Mouse (Mus musculus): ENCODE results near the gene Gm20388. TPM values are rescaled to one million over a fixed set of nuclear protein-coding genes. Genes with fewer than 3 reads are reported as not detected.

Gm20388 gene
- polyA plus RNA-seq, 1 experiment: 28.1 TPM

GRCm38 (mm10) chr8:122525004-122525403 is 2614.4 kb downstream of the Gm20388 start:
- TF ChIP-seq CTCF (IDR thresholded peaks at IDR 0.05; ENCODE audit: low read depth, low read length) (no peak), EP300 (IDR thresholded peaks at IDR 0.05; ENCODE audit: insufficient read depth, low read depth, low read length) (0 out of 2 replicates have a peak, but pooled peaks have one; percentile 43)
- Histone ChIP-seq H3K27me3 (ENCODE audit: control insufficient read depth, insufficient read depth, low read length, poor library complexity, severe bottlenecking) (no peaks in the 10 kb centered on the region), H3K9me3 (replicated peaks; ENCODE audit: control insufficient read depth, insufficient read depth, low read length, poor library complexity, severe bottlenecking) (no peaks in the 10 kb centered on the region), H3K4me3 (ENCODE audit: low read depth, low read length) (no peak overlapping the region), H3K4me1 (ENCODE audit: control insufficient read depth, insufficient read depth, low read length) (peaks cover 23% of the 10 kb centered on the region), H3K36me3 (ENCODE audit: control insufficient read depth, insufficient read depth, low read length, poor library complexity, severe bottlenecking) (no peaks in the 10 kb centered on the region), H3K27ac (ENCODE audit: insufficient read depth, low read length) (peak overlapping the region; percentile 97), H3K9ac (ENCODE audit: low read depth, poor library complexity, severe bottlenecking) (peak overlapping the region; percentile 71)

DNA sequence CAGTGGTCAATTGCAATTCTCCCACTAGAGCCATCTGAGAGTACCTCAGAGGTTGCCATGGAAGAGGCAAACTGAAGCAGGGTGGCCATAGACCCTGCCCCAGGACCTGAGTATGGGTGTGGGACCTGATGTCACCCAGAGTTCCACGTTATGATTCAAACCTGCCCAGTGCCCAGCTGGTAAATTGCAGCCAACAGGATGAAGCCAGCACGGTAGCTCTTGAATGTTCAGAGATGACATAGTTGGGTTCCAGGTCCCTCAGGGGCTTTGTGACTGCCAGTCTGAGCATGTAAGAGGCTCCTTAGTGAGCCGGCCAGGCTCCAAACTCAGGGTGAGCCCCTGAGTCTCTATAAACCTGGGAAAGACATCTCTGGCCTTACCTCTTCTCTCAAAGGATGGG is 2615.4 kb downstream of the Gm20388 start:
- H3K9ac ChIP-seq (ENCODE audit: low read depth, poor library complexity, severe bottlenecking): peak overlapping the region; percentile 71
- peak overlapping the region; percentile 97 for H3K27ac ChIP-seq (ENCODE audit: insufficient read depth, low read length)
- no peak overlapping the region for H3K4me3 ChIP-seq (ENCODE audit: low read depth, low read length)
- no peaks in the 10 kb centered on the region for H3K27me3 ChIP-seq (ENCODE audit: control insufficient read depth, insufficient read depth, low read length, poor library complexity, severe bottlenecking)
- H3K36me3 ChIP-seq (ENCODE audit: control insufficient read depth, insufficient read depth, low read length, poor library complexity, severe bottlenecking): no peaks in the 10 kb centered on the region
- TF ChIP-seq POLR2A (IDR thresholded peaks at IDR 0.05; ENCODE audit: insufficient read depth, low read length): no peak
- no peak for TF ChIP-seq CTCF (IDR thresholded peaks at IDR 0.05; ENCODE audit: low read depth, low read length)
- TF ChIP-seq EP300 (IDR thresholded peaks at IDR 0.05; ENCODE audit: insufficient read depth, low read depth, low read length): no peak
- peaks cover 18% of the 10 kb centered on the region for H3K4me1 ChIP-seq (ENCODE audit: control insufficient read depth, insufficient read depth, low read length)
- no peaks in the 10 kb centered on the region for H3K9me3 ChIP-seq (replicated peaks; ENCODE audit: control insufficient read depth, insufficient read depth, low read length, poor library complexity, severe bottlenecking)

- 0 out of 2 replicates have a peak overlapping the region, but pooled peaks have one; percentile 71 for H3K9ac ChIP-seq (ENCODE audit: low read depth, poor library complexity, severe bottlenecking)
- H3K27ac ChIP-seq (ENCODE audit: insufficient read depth, low read length): peak overlapping the region; percentile 97
- TF ChIP-seq EP300 (IDR thresholded peaks at IDR 0.05; ENCODE audit: insufficient read depth, low read depth, low read length) (no peak), POLR2A (IDR thresholded peaks at IDR 0.05; ENCODE audit: insufficient read depth, low read length) (no peak)
- no peaks in the 10 kb centered on the region for H3K27me3 ChIP-seq (ENCODE audit: control insufficient read depth, insufficient read depth, low read length, poor library complexity, severe bottlenecking)
- no peaks in the 10 kb centered on the region for H3K9me3 ChIP-seq (replicated peaks; ENCODE audit: control insufficient read depth, insufficient read depth, low read length, poor library complexity, severe bottlenecking)
- no peak overlapping the region for H3K4me3 ChIP-seq (ENCODE audit: low read depth, low read length)
- H3K4me1 ChIP-seq (ENCODE audit: control insufficient read depth, insufficient read depth, low read length): peaks cover 18% of the 10 kb centered on the region
- no peaks in the 10 kb centered on the region for H3K36me3 ChIP-seq (ENCODE audit: control insufficient read depth, insufficient read depth, low read length, poor library complexity, severe bottlenecking)
These were observed 2616.0 kb downstream of the Gm20388 start for GRCm38 (mm10) chr8:122526526-122527170.

DNA sequence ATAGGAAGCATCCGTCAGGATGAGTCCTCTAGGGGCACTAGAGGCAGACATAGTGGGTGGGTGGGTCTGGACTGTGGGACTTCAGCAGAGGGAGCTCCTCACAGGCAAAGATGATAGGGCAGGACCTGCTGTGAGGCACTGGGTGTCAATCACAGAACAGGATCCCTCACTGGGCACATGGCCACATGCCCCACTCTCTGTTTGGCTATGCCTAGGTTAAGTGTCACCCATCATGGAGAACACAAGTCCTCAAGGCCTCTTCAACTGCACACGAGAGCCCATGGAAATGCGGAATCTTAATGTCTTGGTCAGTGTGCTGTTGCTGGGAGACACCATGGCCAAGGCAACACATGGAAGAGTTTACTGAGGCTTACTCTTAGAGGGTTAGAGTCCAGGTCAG is 2617.3 kb downstream of the Gm20388 start:
- TF ChIP-seq CTCF (IDR thresholded peaks at IDR 0.05; ENCODE audit: low read depth, low read length) (no peak), EP300 (IDR thresholded peaks at IDR 0.05; ENCODE audit: insufficient read depth, low read depth, low read length) (no peak), POLR2A (IDR thresholded peaks at IDR 0.05; ENCODE audit: insufficient read depth, low read length) (no peak)
- H3K4me3 ChIP-seq (ENCODE audit: low read depth, low read length): no peak overlapping the region
- no peaks in the 10 kb centered on the region for H3K9me3 ChIP-seq (replicated peaks; ENCODE audit: control insufficient read depth, insufficient read depth, low read length, poor library complexity, severe bottlenecking)
- no peak overlapping the region for H3K27ac ChIP-seq (ENCODE audit: insufficient read depth, low read length)
- H3K9ac ChIP-seq (ENCODE audit: low read depth, poor library complexity, severe bottlenecking): no peak overlapping the region
- H3K27me3 ChIP-seq (ENCODE audit: control insufficient read depth, insufficient read depth, low read length, poor library complexity, severe bottlenecking): no peaks in the 10 kb centered on the region
- no peaks in the 10 kb centered on the region for H3K36me3 ChIP-seq (ENCODE audit: control insufficient read depth, insufficient read depth, low read length, poor library complexity, severe bottlenecking)
- H3K4me1 ChIP-seq (ENCODE audit: control insufficient read depth, insufficient read depth, low read length): peaks cover 18% of the 10 kb centered on the region

- H3K27ac ChIP-seq (ENCODE audit: insufficient read depth, low read length): no peak overlapping the region
- H3K4me1 ChIP-seq (ENCODE audit: control insufficient read depth, insufficient read depth, low read length): peaks cover 18% of the 10 kb centered on the region
- H3K9me3 ChIP-seq (replicated peaks; ENCODE audit: control insufficient read depth, insufficient read depth, low read length, poor library complexity, severe bottlenecking): no peaks in the 10 kb centered on the region
- H3K27me3 ChIP-seq (ENCODE audit: control insufficient read depth, insufficient read depth, low read length, poor library complexity, severe bottlenecking): no peaks in the 10 kb centered on the region
- H3K9ac ChIP-seq (ENCODE audit: low read depth, poor library complexity, severe bottlenecking): no peak overlapping the region
- H3K36me3 ChIP-seq (ENCODE audit: control insufficient read depth, insufficient read depth, low read length, poor library complexity, severe bottlenecking): no peaks in the 10 kb centered on the region
- TF ChIP-seq POLR2A (IDR thresholded peaks at IDR 0.05; ENCODE audit: insufficient read depth, low read length) (no peak), EP300 (IDR thresholded peaks at IDR 0.05; ENCODE audit: insufficient read depth, low read depth, low read length) (no peak), CTCF (IDR thresholded peaks at IDR 0.05; ENCODE audit: low read depth, low read length) (no peak)
- H3K4me3 ChIP-seq (ENCODE audit: low read depth, low read length): no peak overlapping the region
These were observed 2618.5 kb downstream of the Gm20388 start for GRCm38 (mm10) chr8:122529159-122529558.

DNA sequence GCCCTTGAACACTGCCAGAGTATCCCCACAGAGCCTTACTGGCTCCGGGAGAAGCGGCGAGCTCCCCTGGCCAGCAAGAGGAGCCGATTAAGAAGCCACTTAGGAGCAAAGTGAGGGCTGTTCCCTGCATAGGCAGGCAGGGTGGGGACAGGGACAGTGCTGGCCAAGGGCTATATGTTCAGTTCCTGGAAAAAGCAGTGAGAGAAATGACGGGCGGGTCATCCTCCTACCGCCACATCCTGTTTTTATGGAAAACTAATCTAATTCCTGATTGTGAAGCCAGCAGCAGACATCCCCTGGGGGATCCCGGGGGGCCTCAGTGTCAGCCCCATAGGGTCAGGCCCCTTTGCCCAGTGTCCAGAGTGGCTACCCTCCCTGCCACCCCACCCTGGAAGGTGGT is 2620.7 kb downstream of the Gm20388 start:
- TF ChIP-seq CTCF (IDR thresholded peaks at IDR 0.05; ENCODE audit: low read depth, low read length) (no peak), EP300 (IDR thresholded peaks at IDR 0.05; ENCODE audit: insufficient read depth, low read depth, low read length) (no peak), POLR2A (IDR thresholded peaks at IDR 0.05; ENCODE audit: insufficient read depth, low read length) (no peak)
- Histone ChIP-seq H3K9ac (ENCODE audit: low read depth, poor library complexity, severe bottlenecking) (no peak overlapping the region), H3K9me3 (replicated peaks; ENCODE audit: control insufficient read depth, insufficient read depth, low read length, poor library complexity, severe bottlenecking) (no peaks in the 10 kb centered on the region)

More for the DNA sequence above, 2620.7 kb downstream of the Gm20388 start:
- Histone ChIP-seq H3K27me3 (ENCODE audit: control insufficient read depth, insufficient read depth, low read length, poor library complexity, severe bottlenecking) (no peaks in the 10 kb centered on the region), H3K4me1 (ENCODE audit: control insufficient read depth, insufficient read depth, low read length) (peaks cover 4% of the 10 kb centered on the region), H3K27ac (ENCODE audit: insufficient read depth, low read length) (no peak overlapping the region), H3K4me3 (ENCODE audit: low read depth, low read length) (no peak overlapping the region), H3K36me3 (ENCODE audit: control insufficient read depth, insufficient read depth, low read length, poor library complexity, severe bottlenecking) (no peaks in the 10 kb centered on the region)

Data from ES-Bruce4 (cell line).